Mouse (Mus musculus) embryo, embryonic 11 days (tissue): ENCODE data around the gene Tfpt.
"Not testable (repeated sequence)": the region's sequence is repeated elsewhere in the genome, so short reads cannot be mapped to it uniquely, and the experiment has no call there.

Experiments
- DNase-seq: peaks from one replicate; pipeline ENCODE4 v3.0.0-alpha.2; 2015

The Tfpt gene

DNA sequence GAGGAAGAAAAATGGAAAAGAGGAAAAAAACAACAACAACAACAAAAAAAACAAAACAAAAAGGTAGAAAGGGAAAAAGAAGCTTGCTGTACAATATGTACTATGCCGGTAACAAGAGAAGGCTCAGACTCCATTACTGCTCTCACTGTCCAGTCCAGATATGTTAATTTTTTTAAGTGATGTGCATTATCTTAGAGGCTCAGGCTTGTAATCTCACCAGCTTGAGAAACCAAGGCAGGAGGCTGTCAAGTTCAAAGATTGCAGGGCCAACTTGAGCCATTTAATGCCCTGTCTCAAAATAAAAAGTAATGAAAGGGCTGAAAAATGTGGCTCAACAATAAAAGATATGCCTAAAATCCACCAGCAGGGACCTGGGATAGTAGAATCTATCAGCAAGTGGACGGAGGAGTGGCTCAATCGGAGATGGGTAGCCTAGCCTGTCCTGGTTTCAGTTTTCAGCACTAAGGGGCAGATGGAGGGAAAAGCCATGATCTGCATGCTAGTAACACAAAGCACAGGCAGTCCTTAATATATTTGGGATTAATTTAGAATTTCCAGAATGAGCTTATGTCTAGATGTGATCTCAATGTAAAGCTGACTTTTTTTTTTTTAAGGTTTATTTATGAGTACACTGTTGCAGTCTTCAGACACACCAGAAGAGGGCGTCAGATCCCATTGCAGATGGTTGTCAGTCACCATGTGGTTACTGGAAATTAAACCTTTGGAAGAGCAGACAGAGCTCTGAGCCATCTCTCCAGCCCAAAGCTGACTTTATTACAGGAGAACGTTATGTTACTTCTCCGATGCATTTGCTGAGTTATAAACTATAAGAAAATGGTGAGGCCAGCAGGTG, 13.1 kb downstream of the Tfpt start:
- DNase-seq: no peak

DNA sequence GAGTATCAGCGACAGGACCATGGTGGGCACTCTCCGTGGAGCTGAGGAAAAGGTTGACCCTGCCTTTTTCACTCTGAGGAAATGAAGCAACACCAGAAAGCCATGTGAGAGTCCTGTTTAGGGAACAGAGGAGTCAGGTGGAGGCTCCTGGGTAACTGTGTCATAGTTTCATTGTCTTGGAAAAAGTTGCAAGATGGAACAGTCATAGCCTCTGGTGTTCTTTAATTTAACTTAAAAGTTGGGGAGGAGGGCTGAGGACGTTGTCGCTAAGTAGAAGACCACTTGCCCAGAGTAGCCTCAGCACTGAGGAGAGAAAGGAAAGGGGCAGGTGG, 13.7 kb downstream of the Tfpt start, which contains the start of gene Oscar:
Oscar (minus strand) TSS at position 101 of the 332 bp plus-strand sequence.
- DNase-seq: no peak

DNA sequence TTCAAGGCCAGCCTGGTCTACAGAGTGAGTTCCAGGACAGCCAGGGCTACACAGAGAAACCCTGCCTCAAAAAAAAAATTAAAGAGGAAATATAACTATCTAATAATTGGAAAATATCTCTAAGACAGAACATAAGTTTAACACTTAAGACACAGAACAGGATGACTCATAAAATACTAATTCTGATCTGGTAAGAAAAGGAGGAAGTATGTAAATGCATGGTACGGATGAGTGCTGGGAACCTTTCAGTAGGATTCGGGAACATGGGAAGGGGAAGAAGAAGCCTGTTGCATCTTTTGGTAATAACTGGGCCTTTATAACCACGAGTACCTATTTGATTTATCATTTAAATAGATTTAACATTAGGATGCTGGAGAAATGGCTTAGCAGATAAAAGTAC, 15.7 kb downstream of the Tfpt start:
- DNase-seq: no peak

DNA sequence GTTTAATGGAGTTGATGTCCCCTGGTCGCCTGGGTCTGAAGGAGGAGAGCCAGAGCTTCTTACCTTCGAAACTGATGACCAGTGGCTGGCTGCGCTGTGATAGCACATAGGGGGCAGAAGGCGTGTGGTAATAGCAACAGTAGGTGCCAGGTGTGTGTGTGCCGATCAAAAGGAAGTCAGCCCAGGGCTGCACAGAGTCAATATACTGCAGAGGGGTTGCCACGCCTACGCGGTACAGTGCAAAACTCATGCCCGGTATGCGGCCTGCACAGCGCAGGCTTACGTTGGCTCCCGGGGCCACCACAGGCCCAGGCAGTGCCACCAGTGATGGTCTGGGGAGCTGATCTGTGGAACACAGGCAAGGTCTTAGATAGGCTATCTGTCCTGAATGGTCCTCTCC, 18.7 kb downstream of the Tfpt start:
- no peak for DNase-seq

DNA sequence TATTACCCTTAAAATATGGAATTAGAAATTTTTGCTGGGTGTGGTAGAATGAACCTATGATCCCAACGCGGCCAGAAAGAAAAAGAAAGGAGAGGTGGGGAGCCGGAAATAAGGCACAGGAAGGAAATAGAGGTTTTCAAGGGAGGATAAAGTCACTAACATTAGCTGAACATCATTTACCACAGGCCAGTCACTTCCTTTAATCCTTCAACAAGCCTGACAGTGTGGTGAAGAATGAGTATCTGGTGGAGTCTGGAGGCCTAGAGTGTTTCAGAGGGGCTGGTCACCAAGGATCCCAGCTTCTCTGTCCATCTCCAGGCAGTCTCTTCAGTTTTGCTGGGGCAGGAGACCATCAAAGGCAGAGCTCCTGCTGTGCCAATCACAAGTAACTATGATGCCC, 19.3 kb downstream of the Tfpt start:
- no peak for DNase-seq

DNA sequence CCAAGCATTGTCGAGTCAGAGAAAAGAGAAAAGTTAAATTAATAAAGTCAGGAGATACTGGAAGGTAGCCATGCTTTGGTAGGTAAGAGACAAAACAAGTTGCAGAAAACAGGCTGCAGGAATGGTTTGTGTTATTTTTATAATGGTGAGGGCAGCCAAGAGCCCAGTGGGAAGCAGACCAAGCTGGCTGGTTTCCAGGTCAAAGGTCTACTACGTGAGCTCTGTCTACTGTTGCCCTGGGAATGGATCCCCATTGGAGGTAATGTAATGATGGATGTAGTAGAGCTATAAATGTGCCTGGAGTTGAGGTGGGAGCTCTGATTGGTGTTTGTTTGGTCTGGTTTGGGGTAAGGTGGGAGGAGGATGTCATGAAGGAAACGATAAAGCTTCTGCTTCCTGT, 20.6 kb downstream of the Tfpt start:
- DNase-seq: no peak

DNA sequence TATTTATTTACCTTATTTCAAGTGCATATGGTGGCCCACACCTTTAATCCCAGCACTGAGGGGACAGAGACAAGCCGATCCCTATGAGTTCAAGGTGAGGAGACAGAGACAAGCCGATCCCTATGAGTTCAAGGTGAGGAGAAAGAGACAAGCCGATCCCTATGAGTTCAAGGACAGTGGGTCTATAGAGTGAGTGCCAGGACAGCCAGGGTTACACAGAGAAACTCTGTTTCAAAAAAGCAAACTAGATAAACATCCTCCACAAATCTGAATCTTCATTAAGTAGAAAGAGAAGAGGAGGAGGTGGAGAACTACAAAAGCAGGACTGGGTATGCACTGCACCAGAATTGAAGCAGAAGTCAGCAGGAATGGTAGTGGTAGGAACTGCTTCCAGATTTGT, 21.1 kb downstream of the Tfpt start:
- DNase-seq: no peak

DNA sequence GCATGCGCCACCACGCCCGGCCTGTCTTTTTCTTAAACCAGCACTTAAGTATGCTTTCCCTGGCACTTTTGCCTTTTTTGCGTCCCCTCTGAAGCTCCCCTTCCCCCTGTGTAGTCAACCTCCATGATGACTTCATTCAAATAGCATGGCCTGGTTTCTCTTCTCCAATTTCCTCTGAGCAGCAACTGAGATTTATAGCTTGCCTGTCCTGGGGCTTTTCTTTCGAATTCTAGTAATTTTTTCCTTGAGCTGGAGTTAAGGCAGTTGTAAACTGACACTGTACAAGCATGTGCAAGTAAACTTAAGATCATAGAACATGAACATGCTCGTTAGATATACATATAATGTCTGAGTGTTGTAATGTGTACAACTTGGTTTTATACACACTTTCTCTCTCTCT, 22.3 kb downstream of the Tfpt start:
- DNase-seq: no peak

DNA sequence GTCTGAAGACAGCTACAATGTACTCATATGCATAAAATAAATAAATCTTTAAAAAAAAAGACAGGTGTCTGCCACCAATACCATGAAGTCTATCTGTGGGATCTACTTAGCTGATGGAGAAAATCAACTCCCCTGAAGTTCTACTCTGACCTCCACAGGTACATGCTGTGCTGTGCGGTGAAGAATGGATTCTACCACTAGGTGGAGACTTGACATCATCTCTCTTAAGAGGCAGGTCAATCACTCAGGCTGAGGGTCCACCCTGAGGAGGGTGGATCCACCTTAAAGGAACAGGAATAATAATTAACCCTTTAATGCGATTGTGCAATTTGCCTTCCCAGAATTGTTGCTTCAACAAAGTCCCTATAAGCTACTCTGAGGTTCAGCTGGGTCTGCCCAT, 22.9 kb downstream of the Tfpt start:
- DNase-seq: peak; percentile 39

DNA sequence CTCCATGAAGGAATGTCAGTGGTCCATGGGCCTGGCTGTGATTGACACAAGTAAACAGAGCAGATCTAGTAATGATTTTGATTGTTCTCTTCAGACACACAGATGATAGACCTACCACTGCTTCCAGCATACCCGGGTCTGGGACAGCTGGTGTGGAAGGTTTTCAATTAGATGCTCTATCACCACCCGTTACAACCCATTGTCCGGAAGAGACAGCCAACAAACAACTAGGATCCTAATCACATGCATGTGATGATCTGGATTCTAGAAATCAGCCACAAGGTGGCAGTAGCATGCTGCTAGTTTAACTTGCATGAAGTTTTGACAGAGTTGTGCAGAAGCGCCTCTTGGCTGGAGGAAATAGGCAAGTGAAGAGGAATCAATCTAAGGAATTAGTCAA, 28.6 kb downstream of the Tfpt start:
- DNase-seq: peak; percentile 85

DNA sequence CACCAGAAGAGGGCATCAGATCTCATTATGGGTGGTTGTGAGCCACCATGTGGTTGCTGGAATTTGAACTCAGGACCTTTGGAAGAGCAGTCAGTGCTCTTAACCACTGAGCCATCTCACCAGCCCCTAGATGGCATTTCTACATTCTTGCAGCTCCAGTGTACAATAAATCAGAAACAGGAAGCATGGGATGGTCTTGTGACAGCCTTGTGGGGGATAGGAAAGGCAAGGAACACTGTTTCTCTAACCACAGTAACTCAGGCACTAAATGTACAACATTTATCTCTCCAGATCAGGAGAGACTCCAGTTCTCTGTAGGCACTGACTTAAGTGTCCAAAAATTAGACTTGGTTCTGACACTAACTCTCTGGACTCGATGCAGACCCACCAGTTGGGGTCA, 32.0 kb downstream of the Tfpt start:
- not testable (repeated sequence) for DNase-seq

DNA sequence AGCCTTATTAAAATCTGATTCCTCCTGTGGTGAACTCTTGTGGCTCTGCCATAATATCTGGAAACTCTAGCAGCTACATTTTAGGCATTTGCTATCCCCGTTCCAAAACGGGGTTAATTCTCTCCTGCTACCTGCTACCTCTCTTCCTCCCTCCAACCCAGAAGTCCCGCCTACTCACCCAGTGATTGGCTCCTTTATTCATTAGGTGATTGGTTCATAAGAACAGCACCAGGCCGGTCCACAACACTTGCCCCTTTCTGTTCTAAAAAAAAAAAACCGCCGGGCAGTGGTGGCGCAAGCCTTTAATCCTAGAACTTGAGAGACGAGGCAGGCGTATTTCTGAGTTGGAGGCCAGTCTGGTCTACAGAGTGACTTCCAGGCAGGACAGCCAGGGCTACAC, 34.6 kb downstream of the Tfpt start:
- DNase-seq: no peak

DNA sequence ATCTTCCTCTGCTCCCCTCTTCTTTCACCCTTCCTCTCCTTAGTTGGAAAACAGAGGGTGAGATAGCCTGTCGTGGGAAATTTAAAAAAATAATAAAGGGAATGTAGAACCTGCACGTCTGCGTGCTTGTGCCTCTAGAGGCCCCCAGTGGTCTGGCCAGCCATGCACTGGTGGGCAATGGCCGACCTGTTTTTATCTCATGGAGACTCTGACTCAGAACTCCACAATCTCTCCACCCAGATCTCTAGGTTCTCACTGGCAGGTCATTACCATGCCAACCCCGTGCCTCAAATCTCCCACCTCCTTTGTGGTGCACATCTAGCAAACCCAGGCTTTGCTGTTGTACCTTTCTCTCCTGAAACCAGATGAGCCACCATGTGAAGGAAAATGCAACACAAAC, 35.0 kb downstream of the Tfpt start:
- DNase-seq: no peak

DNA sequence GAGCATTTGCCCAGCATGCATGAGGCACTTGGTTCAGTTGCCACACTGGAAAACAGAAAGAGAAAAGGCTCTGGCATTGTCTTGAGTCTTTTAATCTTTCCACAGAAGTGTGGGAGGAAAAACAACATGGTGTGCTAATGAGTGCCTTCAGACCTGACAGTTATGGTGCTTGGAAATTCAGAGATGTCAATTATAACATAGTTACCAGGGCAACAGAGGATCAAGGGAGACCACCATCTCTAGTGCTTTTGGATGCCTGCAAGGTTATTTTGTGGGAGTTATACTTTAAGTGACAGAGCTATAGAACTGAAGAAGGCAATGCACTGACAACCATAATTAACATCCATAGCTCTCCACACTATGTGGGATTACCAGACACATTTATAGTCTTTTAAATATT, 35.9 kb downstream of the Tfpt start:
- DNase-seq: no peak

DNA sequence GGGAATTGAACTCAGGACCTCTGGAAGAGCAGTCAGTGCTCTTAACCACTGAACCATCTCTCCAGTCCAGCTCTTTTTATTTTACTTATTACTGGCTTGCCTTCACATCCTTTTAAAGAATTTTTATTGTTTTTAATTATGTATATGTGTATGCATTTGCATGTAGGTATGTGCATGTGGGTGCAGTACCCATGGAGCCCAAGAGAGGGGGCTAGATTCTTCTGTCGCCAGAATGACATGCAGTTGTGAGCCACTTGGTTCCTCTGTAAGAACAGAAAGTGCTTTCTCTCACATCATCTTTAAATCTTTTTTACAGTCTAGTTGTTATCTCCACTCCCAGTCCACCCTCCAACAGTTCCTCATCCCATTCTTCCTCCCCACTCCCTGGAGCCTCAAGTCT, 38.2 kb downstream of the Tfpt start:
- no peak for DNase-seq

DNA sequence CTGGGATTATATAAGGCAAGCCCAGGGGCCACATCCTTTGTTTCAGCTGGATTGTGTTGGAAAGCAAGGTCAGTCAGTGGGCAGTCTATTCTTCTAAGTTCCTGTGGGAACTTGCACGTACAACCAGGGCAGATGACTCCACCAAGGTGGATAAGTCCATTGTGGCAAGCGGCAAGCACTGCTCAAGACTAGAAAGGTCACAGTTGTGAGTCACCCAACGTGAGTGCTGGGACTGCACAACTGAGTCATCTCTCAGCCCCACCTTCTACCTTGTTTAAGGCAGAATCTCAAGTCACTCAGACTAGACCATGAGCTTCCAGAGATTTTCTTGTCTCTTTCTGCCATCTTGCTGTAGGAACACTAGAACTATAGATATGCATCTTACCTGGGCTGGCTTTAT, 39.2 kb downstream of the Tfpt start:
- no peak for DNase-seq

DNA sequence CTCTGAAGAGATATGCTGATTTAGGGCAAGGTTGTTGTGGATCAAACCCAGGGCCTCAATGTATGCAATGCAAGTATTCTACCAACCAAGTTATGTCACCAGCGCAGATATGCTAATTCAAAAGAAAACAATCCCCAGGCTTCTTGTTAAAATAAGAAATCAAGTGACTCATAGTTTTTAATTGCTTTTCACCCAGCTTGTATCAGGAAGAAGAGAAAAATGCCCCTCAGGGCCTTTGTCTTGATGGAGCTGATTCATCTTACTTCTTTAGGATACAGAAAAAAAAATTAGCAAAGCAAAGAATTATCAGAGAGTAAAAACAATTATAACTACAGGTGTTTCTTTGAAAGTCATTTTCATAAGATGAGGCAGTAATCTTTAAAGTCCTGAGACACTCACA, 42.4 kb downstream of the Tfpt start:
- no peak for DNase-seq

DNA sequence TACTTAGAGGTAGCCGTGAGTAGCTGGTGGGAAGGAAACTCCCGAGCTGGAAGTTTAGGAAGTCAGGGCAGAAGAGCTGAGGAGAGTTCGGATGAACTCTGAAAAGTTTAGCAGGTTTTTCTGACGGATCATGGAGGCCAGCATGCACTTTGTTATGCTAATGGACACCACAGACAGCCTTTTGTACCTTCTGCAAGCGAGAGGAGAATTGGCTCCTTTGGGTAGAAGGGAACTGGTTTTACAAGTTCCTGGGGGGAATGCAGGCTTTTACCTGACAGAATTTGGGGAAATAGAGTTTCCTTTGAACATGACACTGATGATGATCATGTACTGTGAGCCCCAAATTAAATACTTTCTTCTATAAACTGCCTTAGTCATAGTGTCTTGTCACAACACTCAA, 43.5 kb downstream of the Tfpt start:
- DNase-seq: no peak

DNA sequence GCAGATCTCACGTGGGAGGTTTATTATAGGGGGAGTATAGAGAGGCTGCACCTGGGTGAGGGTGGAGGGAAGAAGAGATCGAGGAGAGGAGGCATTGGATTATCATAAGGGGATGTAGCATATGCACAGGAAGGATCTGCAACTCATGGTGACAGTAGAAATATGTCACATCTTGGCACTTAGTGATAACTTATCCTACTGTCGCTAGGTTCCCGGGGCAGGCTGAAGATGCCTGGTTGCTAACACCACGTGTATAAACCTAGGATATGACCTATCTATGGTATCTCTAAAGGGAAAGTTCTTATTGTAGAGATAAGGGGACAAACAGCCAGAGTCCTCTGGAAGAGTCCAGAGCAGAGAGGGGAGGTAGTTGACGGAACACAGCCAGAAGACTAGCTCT, 44.0 kb downstream of the Tfpt start:
- no peak for DNase-seq

DNA sequence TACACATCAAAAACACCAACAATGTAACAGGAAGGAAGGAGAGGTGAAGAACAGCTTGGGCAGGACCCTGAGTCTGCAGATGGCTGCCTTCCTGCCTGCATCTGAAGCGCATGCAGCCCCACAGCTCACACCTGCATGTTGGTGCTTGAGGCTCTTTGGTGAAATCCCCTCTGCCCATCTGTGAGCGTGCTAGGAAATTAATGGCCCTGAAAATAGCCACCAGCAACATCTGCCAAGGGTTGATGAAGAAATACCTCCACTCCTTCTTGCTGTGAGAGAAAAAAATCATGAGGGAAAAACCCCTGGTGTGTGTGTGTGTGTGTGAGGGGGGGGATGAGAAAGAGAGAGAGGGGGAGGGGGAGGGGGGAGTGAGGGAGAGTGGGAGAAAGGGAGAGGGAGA, 49.7 kb downstream of the Tfpt start:
- DNase-seq: no peak

DNA sequence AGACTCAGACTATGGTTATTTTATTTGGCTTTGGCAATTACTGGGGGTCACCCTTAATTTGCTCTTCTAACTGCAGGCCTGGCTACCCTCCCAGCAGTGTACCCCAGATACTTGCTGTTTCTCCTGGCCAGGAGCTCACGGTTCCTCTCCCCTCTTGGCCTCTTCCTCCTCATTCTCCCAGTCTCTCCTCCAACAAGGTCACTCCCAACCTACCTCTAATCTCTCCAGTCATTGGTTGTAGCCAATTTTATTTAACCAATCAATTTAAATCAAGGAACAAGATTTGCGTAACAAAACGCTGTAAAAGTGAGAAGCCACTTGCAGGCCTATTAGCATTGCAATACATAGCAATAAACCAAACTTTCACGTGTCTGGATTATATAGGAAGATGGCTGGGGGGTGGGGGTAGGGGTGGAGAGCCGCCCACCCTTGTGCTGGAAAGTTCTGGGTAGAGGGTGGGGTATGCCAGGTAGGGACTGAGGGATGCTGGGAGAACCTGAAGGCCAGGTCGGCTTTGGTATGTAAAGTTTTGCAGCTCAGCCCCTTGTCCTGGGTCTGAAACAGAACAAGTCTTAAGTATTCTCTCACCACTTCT, 50.7 kb downstream of the Tfpt start:
- DNase-seq: no peak

DNA sequence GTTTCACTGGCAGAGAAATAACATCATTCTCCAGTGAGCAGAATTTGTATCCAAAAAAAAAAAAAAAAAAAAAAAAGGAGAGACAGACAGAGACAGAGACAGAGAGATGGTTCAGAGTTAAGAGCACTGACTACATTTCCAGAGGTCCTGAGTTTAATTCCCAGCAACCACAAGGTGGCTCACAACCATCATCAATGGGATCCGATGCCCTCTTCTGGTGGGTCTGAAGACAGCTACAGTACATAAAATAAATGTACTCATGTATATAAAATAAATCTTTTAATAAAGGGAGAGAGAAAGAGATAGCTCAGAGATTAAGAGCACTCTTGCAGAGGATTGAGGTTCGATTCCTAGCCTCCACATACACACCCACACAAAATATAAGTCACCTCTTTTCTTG, 51.5 kb downstream of the Tfpt start:
- DNase-seq: no peak

DNA sequence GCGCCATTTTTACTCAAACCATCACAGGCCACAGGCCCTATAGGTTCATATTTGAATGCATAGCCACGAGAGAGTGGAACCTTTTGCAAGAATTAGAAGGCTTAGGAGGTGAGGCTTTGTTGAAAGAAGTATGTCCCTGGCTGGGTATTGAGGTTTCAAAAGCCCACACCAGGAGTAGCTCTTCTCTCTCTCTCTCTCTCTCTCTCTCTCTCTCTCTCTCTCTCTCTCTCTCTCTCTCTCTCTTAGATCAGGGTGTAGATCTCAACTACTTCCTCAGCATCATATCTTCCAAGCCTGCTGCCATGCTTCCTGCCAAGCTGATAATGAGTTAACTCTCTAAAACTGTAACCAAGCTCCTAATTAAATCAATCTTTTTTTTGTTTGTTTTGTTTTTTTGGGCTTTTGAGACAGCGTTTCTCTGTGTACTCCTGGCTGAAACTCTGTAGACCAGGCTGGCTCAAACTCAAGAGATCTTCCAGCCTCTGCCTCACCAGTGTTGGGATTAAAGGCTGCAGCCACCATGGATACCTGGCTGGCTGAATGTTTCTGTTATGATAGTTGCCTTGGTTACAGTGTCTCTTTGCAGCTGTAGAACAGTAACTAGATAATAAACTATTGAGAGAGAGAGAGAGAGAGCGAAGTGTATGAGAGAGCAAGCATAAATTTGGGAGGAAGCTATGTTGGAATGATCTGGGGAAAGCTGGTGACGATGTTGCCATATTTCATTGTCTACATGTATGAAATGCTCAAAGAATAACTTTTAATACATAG, 53.2 kb downstream of the Tfpt start:
- no peak for DNase-seq

DNA sequence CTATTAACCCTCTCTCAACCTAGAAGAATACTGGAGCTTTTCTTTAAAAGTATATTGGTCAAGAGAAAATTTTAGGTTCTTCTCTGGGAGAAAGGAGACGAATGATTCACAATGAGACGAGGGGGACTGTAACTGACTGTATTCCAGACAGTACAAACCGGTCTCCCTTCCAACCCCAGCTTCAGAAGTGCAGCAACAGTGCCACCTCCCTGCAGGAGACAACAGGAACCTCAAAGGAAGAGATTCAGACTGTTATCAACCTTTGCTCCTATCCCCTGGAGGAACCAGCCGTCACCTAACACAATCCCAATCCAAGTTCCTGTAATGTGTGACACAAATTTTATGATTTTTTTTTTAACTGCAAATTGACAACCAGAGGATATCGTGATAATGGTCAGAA, 55.5 kb downstream of the Tfpt start:
- DNase-seq: no peak
